Mouse (Mus musculus): ENCODE results near the gene Tlx3. TPM values are rescaled to one million over a fixed set of nuclear protein-coding genes. Genes with fewer than 3 reads are reported as not detected.

The Tlx3 gene
- polyA plus RNA-seq, 2 experiments from 2014 or later = not detected

Other genes starting within 250 kb of the Tlx3 start
- gene Fgf18, start 56.2 kb downstream of the Tlx3 start, polyA plus RNA-seq (2017; shearing (Covaris generic)) = not detected
- gene Npm1, start 40.4 kb downstream of the Tlx3 start, polyA plus RNA-seq (2017; shearing (Covaris generic)) = 1,000 to 10,000 TPM; 1,268 to 1,417 TPM
- not detected for gene Gm12117, start 73.1 kb upstream of the Tlx3 start, polyA plus RNA-seq (2017; shearing (Covaris generic))